Mouse (Mus musculus): ENCODE measurements around the gene Magi3. TPM values are rescaled to one million over a fixed set of nuclear protein-coding genes. Genes with fewer than 3 reads are reported as not detected.

The Magi3 gene
- polyA plus RNA-seq, 1 experiment from 2014 or later: 6.9 TPM

GRCm38 (mm10) chr3:104237846-104238440, 17.8 kb upstream of the Magi3 start:
- Histone ChIP-seq H3K4me1 (peaks cover 4% of the 10 kb centered on the region; the same call in 1 of the 2 replicates), H3K36me3 (no peaks in the 10 kb centered on the region), H3K9me3 (no peaks in the 10 kb centered on the region), H3K27me3 (replicated peaks) (no peaks in the 10 kb centered on the region), H3K4me3 (no peak overlapping the region), H3K27ac (no peak overlapping the region), H3K4me2 (replicated peaks) (no peak overlapping the region), H3K9ac (no peak overlapping the region)
- WGBS: 52% methylated on average over 10 of the region's 10 CpGs
- ATAC-seq (ENCODE audit: low FRiP score, low read depth): peak; percentile 50; the same call in 1 of the 2 replicates

- H3K27me3 ChIP-seq (replicated peaks): no peaks in the 10 kb centered on the region
- no peak overlapping the region for H3K9ac ChIP-seq
- H3K4me1 ChIP-seq: peaks cover 4% of the 10 kb centered on the region; the same call in 1 of the 2 replicates
- H3K4me3 ChIP-seq: no peak overlapping the region
- ATAC-seq (ENCODE audit: low FRiP score, low read depth): no peak
- H3K9me3 ChIP-seq: no peaks in the 10 kb centered on the region
- WGBS: 89% methylated on average over 2 of the region's 2 CpGs
- H3K4me2 ChIP-seq (replicated peaks): no peak overlapping the region
- no peak overlapping the region for H3K27ac ChIP-seq
- no peaks in the 10 kb centered on the region for H3K36me3 ChIP-seq
Measured at GRCm38 (mm10) chr3:104236029-104236428, 15.9 kb upstream of the Magi3 start.

GRCm38 (mm10) chr3:104235099-104235498, 14.9 kb upstream of the Magi3 start:
- WGBS: 95% methylated on average over 5 of the region's 5 CpGs

GRCm38 (mm10) chr3:104233366-104234312, 13.5 kb upstream of the Magi3 start:
- peaks cover 4% of the 10 kb centered on the region; the same call in 1 of the 2 replicates for H3K4me1 ChIP-seq
- no peaks in the 10 kb centered on the region for H3K36me3 ChIP-seq
- no peaks in the 10 kb centered on the region for H3K27me3 ChIP-seq (replicated peaks)
- no peak overlapping the region for H3K4me2 ChIP-seq (replicated peaks)
- 81% methylated on average over 7 of the region's 7 CpGs for WGBS
- H3K9me3 ChIP-seq: no peaks in the 10 kb centered on the region
- no peak overlapping the region for H3K27ac ChIP-seq
- H3K9ac ChIP-seq: no peak overlapping the region
- no peak for ATAC-seq (ENCODE audit: low FRiP score, low read depth)
- H3K4me3 ChIP-seq: no peak overlapping the region

More at GRCm38 (mm10) chr3:104235099-104235498, 14.9 kb upstream of the Magi3 start:
- Histone ChIP-seq H3K36me3 (no peaks in the 10 kb centered on the region), H3K9me3 (no peaks in the 10 kb centered on the region), H3K27ac (no peak overlapping the region), H3K9ac (no peak overlapping the region), H3K27me3 (replicated peaks) (no peaks in the 10 kb centered on the region), H3K4me1 (peaks cover 4% of the 10 kb centered on the region; the same call in 1 of the 2 replicates), H3K4me3 (no peak overlapping the region), H3K4me2 (replicated peaks) (no peak overlapping the region)
- ATAC-seq (ENCODE audit: low FRiP score, low read depth): no peak

- H3K9me3 ChIP-seq: no peaks in the 10 kb centered on the region
- H3K9ac ChIP-seq: no peak overlapping the region
- H3K4me3 ChIP-seq: no peak overlapping the region
- peaks cover 6% of the 10 kb centered on the region; the same call in 1 of the 2 replicates for H3K4me1 ChIP-seq
- no peaks in the 10 kb centered on the region for H3K36me3 ChIP-seq
- no peak for ATAC-seq (ENCODE audit: low FRiP score, low read depth)
- H3K4me2 ChIP-seq (replicated peaks): no peak overlapping the region
- no peaks in the 10 kb centered on the region for H3K27me3 ChIP-seq (replicated peaks)
- H3K27ac ChIP-seq: no peak overlapping the region
- 9% methylated on average over 5 of the region's 5 CpGs for WGBS
Measured at GRCm38 (mm10) chr3:104227438-104228111, 7.4 kb upstream of the Magi3 start.

GRCm38 (mm10) chr3:104226731-104227130, 6.6 kb upstream of the Magi3 start:
- H3K27ac ChIP-seq: no peak overlapping the region
- H3K4me3 ChIP-seq: no peak overlapping the region
- H3K4me1 ChIP-seq: peaks cover 6% of the 10 kb centered on the region; the same call in 1 of the 2 replicates
- H3K4me2 ChIP-seq (replicated peaks): no peak overlapping the region
- H3K36me3 ChIP-seq: no peaks in the 10 kb centered on the region
- WGBS: 44% methylated on average over 7 of the region's 7 CpGs
- H3K9ac ChIP-seq: no peak overlapping the region
- H3K9me3 ChIP-seq: no peaks in the 10 kb centered on the region
- no peaks in the 10 kb centered on the region for H3K27me3 ChIP-seq (replicated peaks)
- ATAC-seq (ENCODE audit: low FRiP score, low read depth): no peak

- Histone ChIP-seq H3K9ac (no peak overlapping the region), H3K9me3 (no peaks in the 10 kb centered on the region), H3K4me1 (peaks cover 5% of the 10 kb centered on the region), H3K4me3 (peak overlapping the region; percentile 90), H3K4me2 (replicated peaks) (peak overlapping the region; percentile 86), H3K27ac (no peak overlapping the region), H3K27me3 (replicated peaks) (no peaks in the 10 kb centered on the region), H3K36me3 (no peaks in the 10 kb centered on the region)
- WGBS: 10% methylated on average over 11 of the region's 11 CpGs
- no peak for ATAC-seq (ENCODE audit: low FRiP score, low read depth)
Measured at GRCm38 (mm10) chr3:104221156-104221555, 982 bp upstream of the Magi3 start.

- H3K9ac ChIP-seq: peak overlapping the region; percentile 83
- peak overlapping the region; percentile 92 for H3K27ac ChIP-seq
- peaks cover 5% of the 10 kb centered on the region for H3K4me1 ChIP-seq
- peak overlapping the region; percentile 86 for H3K4me2 ChIP-seq (replicated peaks)
- no peaks in the 10 kb centered on the region for H3K36me3 ChIP-seq
- H3K9me3 ChIP-seq: no peaks in the 10 kb centered on the region
- peak; percentile 67 for ATAC-seq (ENCODE audit: low FRiP score, low read depth)
- peak overlapping the region; percentile 90 for H3K4me3 ChIP-seq
- under 1% methylated on average over 107 of the region's 107 CpGs for WGBS
- H3K27me3 ChIP-seq (replicated peaks): no peaks in the 10 kb centered on the region
Measured at GRCm38 (mm10) chr3:104219531-104220294, 461 bp downstream of the Magi3 start.

- no peak; the same call in 1 of the 2 replicates for ATAC-seq (ENCODE audit: low FRiP score, low read depth)
- H3K4me3 ChIP-seq: peak overlapping the region; percentile 90
- WGBS: 2% methylated on average over 15 of the region's 15 CpGs
- H3K27ac ChIP-seq: no peak overlapping the region
- peaks cover 5% of the 10 kb centered on the region for H3K4me1 ChIP-seq
- peak overlapping the region; percentile 86 for H3K4me2 ChIP-seq (replicated peaks)
- peak overlapping the region; percentile 83 for H3K9ac ChIP-seq
- H3K36me3 ChIP-seq: no peaks in the 10 kb centered on the region
- H3K27me3 ChIP-seq (replicated peaks): no peaks in the 10 kb centered on the region
- no peaks in the 10 kb centered on the region for H3K9me3 ChIP-seq
Measured at GRCm38 (mm10) chr3:104218926-104219325, 1.2 kb downstream of the Magi3 start.

GRCm38 (mm10) chr3:104189823-104190222, 30.4 kb downstream of the Magi3 start:
- Histone ChIP-seq H3K4me2 (replicated peaks) (no peak overlapping the region), H3K4me3 (no peak overlapping the region), H3K36me3 (no peaks in the 10 kb centered on the region), H3K9ac (no peak overlapping the region), H3K27me3 (replicated peaks) (no peaks in the 10 kb centered on the region), H3K27ac (no peak overlapping the region), H3K9me3 (no peaks in the 10 kb centered on the region), H3K4me1 (no peaks in the 10 kb centered on the region)
- ATAC-seq (ENCODE audit: low FRiP score, low read depth): no peak
- 93% methylated on average over 2 of the region's 2 CpGs for WGBS

- 94% methylated on average over 1 of the region's 1 CpGs for WGBS
- Histone ChIP-seq H3K36me3 (no peaks in the 10 kb centered on the region), H3K27me3 (replicated peaks) (no peaks in the 10 kb centered on the region), H3K27ac (no peak overlapping the region), H3K4me2 (replicated peaks) (no peak overlapping the region), H3K4me3 (no peak overlapping the region), H3K9me3 (no peaks in the 10 kb centered on the region), H3K9ac (no peak overlapping the region), H3K4me1 (no peaks in the 10 kb centered on the region)
- no peak for ATAC-seq (ENCODE audit: low FRiP score, low read depth)
Measured at GRCm38 (mm10) chr3:104189234-104189633, 30.9 kb downstream of the Magi3 start.
